Mouse (Mus musculus): ENCODE results near the gene Wdr83os.

The Wdr83os gene

DNA sequence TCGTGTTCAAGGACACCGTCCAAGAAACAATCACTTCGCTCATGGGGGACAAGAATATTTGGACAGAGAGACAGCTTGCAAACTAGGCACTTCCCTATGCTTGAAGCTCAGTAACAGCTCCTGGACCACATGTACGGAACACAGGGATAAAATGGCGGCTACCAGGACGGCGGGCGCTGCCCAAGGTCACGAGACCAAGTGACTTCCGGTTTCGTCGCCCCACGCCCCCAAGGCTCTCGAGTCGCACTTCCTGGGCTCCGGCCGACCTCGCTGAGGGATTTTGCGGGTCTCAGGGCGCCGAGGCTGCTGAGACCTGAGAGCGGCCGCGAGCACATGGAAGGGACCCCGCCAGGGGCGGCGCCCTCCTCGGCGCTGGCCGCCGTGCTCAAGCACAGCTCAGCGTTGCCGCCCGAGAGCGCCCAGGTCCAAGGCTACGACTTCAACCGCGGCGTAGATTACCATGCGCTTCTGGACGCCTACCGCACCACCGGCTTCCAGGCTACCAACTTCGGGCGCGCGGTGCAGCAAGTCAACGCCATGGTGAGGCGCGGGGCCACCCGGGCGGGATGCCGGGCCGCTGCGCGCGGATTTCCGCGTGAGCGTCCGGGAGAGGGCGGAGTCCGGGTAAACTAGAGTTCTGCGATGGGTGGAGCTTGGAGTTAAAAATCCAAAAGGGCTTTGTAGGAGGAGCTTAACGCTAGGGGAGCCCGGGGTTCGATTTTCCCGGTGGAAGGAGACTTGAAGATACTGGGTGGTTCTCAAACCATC is 8.8 kb upstream of the Wdr83os start, which contains the start of gene Dhps:
Dhps (plus strand) TSS at position 244 of the 768 bp plus-strand sequence.
- in situ Hi-C loops (cut with MboI; ENCODE audit: unreplicated experiment in 2 of 2) = loop anchor here in 1 of 2 experiments (5.0 to 25.0 kb wide), 5 partner anchors 47 to 1816 kb away; partner anchors contain the start of genes Asna1, Calr, N4bp1 and Rad23a

DNA sequence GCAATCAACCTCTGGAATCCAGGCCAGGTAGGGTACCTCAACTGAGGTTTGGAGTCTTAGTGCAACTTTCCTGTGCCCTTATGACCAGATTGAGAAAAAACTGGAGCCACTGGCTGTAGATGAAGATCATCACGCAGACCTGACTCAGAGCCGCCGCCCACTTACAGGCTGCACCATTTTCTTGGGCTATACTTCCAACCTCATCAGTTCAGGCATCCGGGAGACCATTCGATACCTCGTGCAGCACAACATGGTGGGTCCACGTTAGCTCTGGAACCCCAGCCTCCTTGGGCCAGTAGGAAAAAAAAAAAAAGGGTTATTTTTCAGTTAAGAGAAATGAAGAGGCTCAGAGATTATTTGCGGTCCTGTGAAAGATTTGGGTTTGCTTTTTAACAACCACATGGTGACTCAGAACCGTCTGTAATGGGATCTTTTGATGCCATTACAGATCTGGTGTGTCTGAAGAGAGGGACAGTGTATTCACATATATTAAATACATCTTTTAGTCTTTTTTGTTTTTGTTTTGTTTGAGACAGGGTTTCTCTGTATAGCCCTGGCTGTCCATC is 8.1 kb upstream of the Wdr83os start:
- in situ Hi-C loops (cut with MboI; ENCODE audit: unreplicated experiment in 2 of 2) = loop anchor here in 1 of 2 experiments (5.0 to 25.0 kb wide), 5 partner anchors 48 to 1815 kb away; partner anchors contain the start of genes Asna1, Calr, N4bp1 and Rad23a

DNA sequence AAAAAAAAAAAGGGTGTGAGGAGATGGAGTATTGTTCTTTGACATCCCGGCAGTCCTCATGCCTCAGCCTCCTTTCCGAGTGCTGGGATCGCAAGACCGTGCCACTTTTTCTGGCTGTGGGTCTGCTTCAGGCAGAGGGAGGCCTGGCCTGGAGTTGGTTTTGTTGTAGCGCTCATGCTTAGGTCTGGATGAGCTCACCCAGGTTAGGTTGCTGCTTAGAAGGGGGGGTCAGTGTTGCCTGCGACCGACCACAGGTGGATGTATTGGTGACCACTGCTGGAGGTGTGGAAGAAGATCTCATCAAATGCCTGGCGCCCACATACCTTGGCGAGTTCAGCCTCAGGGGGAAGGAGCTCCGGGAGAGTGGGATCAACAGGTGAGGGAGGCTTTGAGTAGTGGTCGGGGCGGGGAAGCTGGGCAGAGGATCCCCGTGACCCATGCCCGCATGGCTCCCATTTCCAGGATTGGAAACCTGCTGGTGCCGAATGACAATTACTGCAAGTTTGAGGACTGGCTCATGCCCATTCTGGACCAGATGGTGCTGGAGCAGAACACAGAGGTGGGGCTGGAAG is 7.4 kb upstream of the Wdr83os start:
- in situ Hi-C loops (cut with MboI; ENCODE audit: unreplicated experiment in 2 of 2) = loop anchor here in 1 of 2 experiments (5.0 to 25.0 kb wide), 5 partner anchors 48 to 1814 kb away; partner anchors contain the start of genes Asna1, Calr, N4bp1 and Rad23a

DNA sequence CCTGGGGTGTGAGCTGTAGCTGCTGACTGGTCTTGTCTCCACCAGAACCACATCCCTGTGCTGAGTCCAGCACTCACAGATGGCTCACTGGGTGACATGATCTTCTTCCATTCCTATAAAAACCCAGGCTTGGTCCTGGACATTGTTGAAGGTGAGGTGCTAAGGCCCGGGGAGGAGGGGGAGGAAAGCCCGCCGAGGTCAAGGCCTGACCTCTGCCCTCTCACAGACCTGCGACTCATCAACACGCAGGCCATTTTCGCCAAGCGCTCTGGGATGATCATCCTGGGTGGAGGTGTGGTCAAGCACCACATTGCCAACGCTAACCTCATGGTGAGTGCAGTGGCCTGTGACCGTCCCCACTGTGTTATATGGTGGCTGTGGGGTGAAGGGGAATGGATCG is 6.4 kb upstream of the Wdr83os start:
- in situ Hi-C loops (cut with MboI; ENCODE audit: unreplicated experiment in 2 of 2) = loop anchor here in 1 of 2 experiments (5.0 to 25.0 kb wide), 5 partner anchors 49 to 1813 kb away; partner anchors contain the start of genes Asna1, Calr, N4bp1 and Rad23a

DNA sequence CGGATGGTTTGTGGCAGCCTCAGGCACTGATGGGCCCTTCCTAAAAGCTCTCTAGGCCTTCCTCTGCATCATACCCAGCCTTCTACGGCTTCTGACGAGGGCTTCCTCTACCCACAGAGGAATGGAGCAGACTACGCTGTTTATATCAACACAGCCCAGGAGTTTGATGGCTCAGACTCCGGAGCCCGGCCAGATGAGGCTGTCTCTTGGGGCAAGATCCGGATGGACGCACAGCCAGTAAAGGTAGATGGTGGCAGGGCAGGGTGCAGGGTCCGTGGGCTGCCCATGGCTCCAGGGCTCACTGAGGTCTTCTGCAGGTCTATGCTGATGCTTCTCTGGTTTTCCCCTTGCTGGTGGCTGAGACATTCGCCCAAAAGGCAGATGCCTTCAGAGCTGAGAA is 5.9 kb upstream of the Wdr83os start:
- in situ Hi-C loops (cut with MboI; ENCODE audit: unreplicated experiment in 2 of 2) = loop anchor here (5.0 to 25.0 kb wide), 11 partner anchors 50 to 1813 kb away; partner anchors contain the start of genes Abcc12 (in 1 of the 2), Asna1 (in 1 of the 2), Calr (in 1 of the 2) and Lonp2 (in 1 of the 2)

DNA sequence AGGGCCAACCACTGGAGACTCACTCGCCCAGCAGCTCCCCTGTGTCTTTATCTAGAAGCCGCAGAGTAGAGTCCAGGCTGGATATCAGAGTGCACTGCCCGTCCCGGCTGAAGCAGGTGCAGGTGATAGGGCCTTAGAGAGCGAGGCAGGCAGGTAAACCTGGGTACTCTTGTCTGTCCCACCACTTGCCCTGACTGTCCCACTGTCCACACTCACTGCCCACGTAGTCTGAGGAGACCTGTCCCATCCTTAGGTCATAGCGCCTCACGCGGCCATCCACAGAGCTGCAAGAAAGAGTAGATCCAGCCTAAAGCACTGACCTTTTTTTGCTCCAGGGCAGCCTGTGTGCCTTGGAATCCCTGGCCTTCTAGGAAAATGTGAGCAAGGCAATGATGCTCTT is 4.5 kb upstream of the Wdr83os start:
- in situ Hi-C loops (cut with MboI; ENCODE audit: unreplicated experiment in 2 of 2) = loop anchor here (5.0 to 25.0 kb wide), 9 partner anchors 51 to 1536 kb away; partner anchors contain the start of genes Abcc12 (in 1 of the 2), Asna1 (in 1 of the 2), Calr (in 1 of the 2) and Lonp2 (in 1 of the 2)

DNA sequence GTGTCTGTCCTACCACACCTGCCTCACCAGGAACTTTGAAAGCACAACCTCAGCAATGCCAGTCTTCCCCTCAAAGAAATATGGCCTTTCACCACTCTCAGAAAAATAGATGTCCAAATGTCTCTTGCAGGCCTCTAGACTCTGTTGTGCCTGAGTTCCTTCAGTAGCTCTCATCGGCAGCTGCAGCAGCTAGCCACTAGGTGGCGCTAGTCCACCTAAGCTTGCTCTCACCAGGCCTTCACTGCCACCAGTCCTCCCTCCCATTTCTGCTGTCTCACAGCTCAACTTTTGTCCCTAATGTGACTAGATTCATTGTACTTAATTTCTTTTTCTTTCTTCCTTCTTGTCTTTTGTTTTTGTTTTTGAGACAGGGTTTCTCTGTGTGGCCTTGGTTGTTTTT is 3.5 kb upstream of the Wdr83os start:
- in situ Hi-C loops (cut with MboI; ENCODE audit: unreplicated experiment in 2 of 2) = loop anchor here (5.0 to 25.0 kb wide), 9 partner anchors 52 to 1535 kb away; partner anchors contain the start of genes Abcc12 (in 1 of the 2), Asna1 (in 1 of the 2), Calr (in 1 of the 2) and Lonp2 (in 1 of the 2)

DNA sequence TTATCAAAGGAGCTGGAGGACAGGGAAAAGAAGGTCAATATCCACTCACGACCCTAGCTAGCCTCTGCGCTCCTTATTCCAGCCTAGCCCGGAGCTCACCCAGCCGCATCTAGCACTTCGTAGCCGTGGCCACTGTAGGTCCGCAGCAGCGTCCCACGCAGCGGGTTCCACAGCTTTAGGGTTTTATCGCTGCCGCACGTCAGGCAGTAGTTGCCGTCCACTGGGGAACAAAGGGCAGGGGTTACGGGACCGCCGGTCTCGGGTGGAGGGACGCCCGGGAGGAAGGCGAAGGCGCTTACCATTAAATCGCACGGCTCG is 367 bp upstream of the Wdr83os start:
- in situ Hi-C loops (cut with MboI; ENCODE audit: unreplicated experiment in 2 of 2) = loop anchor here (10.0 to 25.0 kb wide), 5 partner anchors 215 to 1532 kb away; partner anchors contain the start of genes Abcc12 (in 1 of the 2), Lonp2 (in 1 of the 2), Orc6 (in 1 of the 2) and Vps35 (in 1 of the 2)

DNA sequence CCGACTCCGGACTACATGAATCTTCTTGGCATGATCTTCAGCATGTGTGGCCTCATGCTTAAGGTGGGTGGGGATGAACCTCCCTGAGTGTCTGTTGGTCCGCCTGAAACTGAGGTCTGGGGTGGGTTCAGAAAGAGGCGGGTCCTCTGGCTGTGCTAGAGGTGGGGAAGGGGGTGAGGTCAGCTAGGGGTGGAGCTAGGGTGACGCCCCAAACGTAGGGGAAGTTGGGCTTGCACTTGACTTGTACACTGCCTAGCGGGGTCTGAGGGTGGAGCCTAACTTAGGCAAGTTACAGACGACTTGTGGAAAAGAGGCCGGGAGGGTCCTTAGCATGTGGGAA is 646 bp downstream of the Wdr83os start, which contains the start of gene Wdr83:
Wdr83 (minus strand) TSS at position 91 of the 340 bp plus-strand sequence.
- in situ Hi-C loops (cut with MboI; ENCODE audit: unreplicated experiment in 2 of 2) = loop anchor here (10.0 to 25.0 kb wide), 5 partner anchors 214 to 1531 kb away; partner anchors contain the start of genes Abcc12 (in 1 of the 2), Lonp2 (in 1 of the 2), Orc6 (in 1 of the 2) and Vps35 (in 1 of the 2)

DNA sequence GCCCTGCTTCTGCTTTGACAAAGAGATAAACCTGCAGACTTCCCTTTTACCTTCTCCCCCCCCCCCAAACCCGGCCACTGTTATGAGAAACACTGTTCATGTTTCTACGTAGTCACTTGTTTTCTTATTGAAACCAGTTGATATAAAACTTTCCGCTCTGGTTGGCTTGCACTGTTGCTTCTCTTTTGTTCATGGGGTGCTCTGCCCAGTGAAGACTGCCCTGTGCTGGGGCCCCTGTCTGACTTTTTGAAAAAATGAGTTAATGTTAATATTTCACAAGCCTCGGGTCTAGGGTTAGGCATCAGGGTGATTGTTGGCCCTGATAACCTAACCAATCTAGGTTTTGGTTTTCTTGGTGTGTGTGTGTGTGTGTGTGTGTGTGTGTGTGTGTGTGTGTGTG is 1.6 kb downstream of the Wdr83os start:
- in situ Hi-C loops (cut with MboI; ENCODE audit: unreplicated experiment in 2 of 2) = loop anchor here (10.0 to 25.0 kb wide), 5 partner anchors 213 to 1530 kb away; partner anchors contain the start of genes Abcc12 (in 1 of the 2), Lonp2 (in 1 of the 2), Orc6 (in 1 of the 2) and Vps35 (in 1 of the 2)

DNA sequence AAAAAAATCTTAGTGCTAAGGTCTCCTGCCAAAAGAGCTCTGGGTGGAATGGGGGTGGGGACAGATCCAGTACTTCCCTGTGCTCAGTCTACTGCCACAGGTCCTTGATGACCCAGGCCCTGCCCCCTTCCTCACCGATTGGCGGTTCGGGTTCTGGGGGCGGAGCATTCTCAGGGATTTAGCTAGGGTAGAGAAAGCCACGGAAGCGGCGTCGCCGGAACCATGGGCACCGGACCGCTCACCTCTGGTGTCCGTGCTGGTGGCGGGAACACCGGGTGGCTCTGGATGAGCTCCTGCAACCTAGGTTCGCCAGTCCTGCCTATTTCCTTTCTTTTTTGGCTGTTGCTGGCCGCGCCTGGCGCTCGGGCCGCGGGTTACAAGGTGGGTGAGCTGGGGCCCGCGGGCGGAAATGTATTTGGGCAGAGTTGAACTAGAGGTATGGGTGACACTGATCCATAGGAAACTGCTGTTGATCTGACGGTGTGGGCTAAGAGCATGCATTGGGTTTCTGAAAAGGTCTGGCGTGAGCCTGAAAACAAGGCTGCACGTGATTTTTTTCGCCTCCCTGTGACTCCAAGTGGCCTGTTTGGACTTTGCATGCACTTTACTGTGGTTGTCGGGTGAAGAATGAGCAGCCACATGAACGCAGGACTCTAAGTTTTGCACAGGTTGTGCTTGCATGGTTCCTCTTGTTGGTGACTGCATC is 2.7 kb downstream of the Wdr83os start, which contains the start of gene Man2b1:
Man2b1 (plus strand) TSS at position 163 of the 706 bp plus-strand sequence.
- in situ Hi-C loops (cut with MboI; ENCODE audit: unreplicated experiment in 2 of 2) = loop anchor here (10.0 to 25.0 kb wide), 5 partner anchors 212 to 1529 kb away; partner anchors contain the start of genes Abcc12 (in 1 of the 2), Lonp2 (in 1 of the 2), Orc6 (in 1 of the 2) and Vps35 (in 1 of the 2)

DNA sequence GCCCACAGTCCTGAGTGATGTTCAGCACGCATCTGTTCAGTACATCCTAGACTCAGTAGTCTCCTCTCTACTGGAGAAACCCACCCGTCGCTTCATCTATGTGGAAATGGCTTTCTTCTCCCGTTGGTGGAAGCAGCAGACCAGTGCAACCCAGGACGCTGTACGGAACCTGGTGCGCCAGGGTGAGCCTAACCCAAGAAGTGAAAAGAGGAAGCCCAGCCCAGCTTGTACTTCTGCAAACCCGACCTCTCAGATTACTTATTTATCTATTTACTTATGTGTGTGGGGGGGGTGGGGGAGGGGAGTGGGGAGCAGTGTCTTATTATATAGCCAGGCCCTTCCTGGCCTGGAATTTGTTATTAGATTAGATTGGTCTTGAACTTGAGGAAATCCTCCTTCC is 4.1 kb downstream of the Wdr83os start:
- in situ Hi-C loops (cut with MboI; ENCODE audit: unreplicated experiment in 2 of 2) = loop anchor here (10.0 to 25.0 kb wide), 5 partner anchors 210 to 1528 kb away; partner anchors contain the start of genes Abcc12 (in 1 of the 2), Lonp2 (in 1 of the 2), Orc6 (in 1 of the 2) and Vps35 (in 1 of the 2)

DNA sequence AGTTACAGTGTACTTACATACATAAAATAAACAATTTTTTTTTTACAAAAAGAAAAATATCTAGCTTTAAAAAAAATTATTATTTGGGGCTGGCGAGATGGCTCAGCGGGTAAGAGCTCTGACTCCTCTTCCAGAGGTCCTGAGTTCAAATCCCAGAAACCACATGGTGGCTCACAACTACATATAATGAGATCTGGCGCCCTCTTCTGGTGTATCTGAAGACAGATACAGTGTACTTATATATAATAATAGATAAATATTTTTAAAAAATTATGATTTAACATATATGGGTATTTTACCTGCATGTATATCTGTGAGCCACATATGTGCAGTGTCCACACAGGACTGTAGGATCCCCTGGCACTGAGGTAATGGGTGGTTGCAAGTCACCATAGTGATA is 5.7 kb downstream of the Wdr83os start:
- in situ Hi-C loops (cut with MboI; ENCODE audit: unreplicated experiment in 2 of 2) = loop anchor here (10.0 to 25.0 kb wide), 5 partner anchors 209 to 1526 kb away; partner anchors contain the start of genes Abcc12 (in 1 of the 2), Lonp2 (in 1 of the 2), Orc6 (in 1 of the 2) and Vps35 (in 1 of the 2)

DNA sequence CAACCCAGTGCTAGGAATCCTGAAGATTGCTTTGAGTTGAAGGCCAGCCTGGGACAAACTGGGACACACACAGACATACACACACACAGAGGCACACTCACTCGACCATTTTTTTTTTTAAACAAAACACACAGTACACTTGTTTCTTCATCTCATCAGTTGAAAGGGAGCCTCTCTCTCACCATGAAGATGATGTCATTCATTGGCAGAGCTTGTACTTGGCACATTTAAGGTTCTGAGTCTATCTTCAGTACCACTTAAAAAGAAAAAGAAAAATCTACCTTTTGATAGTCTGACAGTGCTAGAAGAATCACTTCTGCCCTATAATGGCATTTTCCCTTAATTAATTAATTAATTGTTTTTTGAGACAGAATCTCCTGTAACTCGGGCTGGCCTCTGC is 8.2 kb downstream of the Wdr83os start:
- in situ Hi-C loops (cut with MboI; ENCODE audit: unreplicated experiment in 2 of 2) = loop anchor here (10.0 to 25.0 kb wide), 5 partner anchors 206 to 1524 kb away; partner anchors contain the start of genes Abcc12 (in 1 of the 2), Lonp2 (in 1 of the 2), Orc6 (in 1 of the 2) and Vps35 (in 1 of the 2)

DNA sequence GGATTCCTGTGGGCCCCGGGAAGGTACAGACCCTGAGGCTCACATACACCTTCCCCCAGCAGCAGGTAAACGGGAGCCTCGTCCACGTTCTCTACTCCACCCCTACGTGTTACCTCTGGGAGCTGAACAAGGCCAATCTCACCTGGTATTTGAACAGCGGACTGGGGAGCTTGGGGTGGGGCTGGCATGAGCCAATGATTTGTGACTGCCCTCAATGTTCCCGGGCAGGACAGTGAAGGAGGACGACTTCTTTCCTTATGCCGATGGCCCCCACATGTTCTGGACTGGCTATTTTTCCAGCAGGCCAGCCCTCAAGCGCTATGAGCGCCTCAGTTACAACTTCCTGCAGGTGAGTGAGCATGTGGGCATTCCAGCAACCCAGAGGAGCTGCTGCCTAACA is 10.3 kb downstream of the Wdr83os start:
- in situ Hi-C loops (cut with MboI; ENCODE audit: unreplicated experiment in 2 of 2) = loop anchor here (25.0 kb wide), 4 partner anchors 321 to 1521 kb away; partner anchors contain the start of genes Abcc12 (in 1 of the 2) and Lonp2 (in 1 of the 2)

DNA sequence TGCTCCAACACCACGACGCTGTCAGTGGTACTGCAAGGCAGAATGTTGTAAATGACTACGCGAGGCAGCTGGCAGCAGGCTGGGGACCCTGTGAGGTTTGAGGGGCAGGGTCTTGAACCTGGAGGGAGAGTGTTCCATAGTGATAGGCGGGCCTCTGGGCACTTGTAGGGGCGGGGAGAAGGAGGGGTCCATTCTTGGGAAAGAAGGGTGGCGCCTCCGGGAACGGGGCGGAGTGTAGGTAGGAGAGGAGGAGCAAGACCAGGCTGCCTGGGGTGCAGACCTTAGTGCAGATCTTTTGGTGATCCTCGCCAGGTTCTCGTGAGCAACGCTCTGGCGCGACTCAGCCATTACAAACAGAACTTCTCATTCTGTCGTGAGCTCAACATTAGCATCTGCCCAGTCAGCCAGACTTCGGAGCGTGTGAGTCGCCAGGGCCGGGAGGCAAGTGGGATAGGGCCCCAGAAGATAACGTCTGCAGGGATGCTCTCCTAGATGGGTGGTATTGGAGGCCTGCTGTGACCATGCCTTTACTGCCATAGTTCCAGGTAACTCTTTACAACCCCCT is 11.1 kb downstream of the Wdr83os start:
- in situ Hi-C loops (cut with MboI; ENCODE audit: unreplicated experiment in 2 of 2) = loop anchor here (25.0 kb wide), 4 partner anchors 321 to 1521 kb away; partner anchors contain the start of genes Abcc12 (in 1 of the 2) and Lonp2 (in 1 of the 2)

DNA sequence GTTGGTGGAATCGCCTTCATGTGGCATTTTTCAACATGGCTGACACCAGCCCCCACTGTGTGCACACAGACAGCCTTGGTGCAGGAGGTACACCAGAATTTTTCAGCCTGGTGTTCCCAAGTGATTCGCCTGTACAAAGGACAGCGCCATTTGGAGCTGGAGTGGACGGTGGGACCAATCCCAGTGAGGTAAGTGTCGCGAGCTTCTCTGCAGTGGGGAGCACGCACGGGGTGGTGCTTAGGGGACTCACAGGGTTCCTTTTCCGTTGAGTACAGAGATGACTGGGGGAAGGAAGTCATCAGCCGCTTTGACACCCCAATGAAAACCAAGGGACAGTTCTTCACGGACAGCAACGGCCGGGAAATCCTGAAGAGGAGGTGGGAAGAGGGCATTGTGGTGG is 14.5 kb downstream of the Wdr83os start:
- in situ Hi-C loops (cut with MboI; ENCODE audit: unreplicated experiment in 2 of 2) = loop anchor here (25.0 kb wide), 4 partner anchors 317 to 1517 kb away; partner anchors contain the start of genes Abcc12 (in 1 of the 2) and Lonp2 (in 1 of the 2)

DNA sequence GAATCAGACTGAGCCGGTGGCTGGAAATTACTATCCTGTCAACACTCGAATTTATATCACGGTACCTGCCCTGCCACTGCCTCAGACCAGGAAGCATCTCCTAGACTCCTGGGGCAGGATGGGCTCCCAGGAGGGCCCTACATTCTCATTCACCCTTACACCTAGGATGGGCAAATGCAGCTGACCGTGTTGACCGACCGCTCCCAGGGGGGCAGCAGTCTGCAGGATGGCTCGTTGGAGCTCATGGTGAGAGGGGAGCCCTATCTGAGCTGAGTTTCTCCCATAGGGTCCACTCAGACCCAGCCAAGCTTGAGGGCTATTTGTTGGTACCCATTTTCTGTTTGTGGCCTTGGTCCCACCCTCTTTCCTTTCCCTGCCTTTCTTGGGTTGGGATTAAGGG is 15.0 kb downstream of the Wdr83os start:
- in situ Hi-C loops (cut with MboI; ENCODE audit: unreplicated experiment in 2 of 2) = loop anchor here (25.0 kb wide), 4 partner anchors 317 to 1517 kb away; partner anchors contain the start of genes Abcc12 (in 1 of the 2) and Lonp2 (in 1 of the 2)
